Mouse (Mus musculus) cerebellum, adult 2 months (tissue): ENCODE results near the gene Nus1.

Experiments used
- CTCF ChIP-seq: fragments of 200-500 bp; IDR thresholded peaks from 2 replicates; pipeline ENCODE4 v1.5.1; 2011; ENCODE audit warnings: low read depth, mild to moderate bottlenecking, control low read depth, low read length, moderate library complexity, borderline replicate concordance; ENCODE audit not compliant: insufficient read depth
- POLR2A ChIP-seq: fragments of 200-500 bp; IDR thresholded peaks from 2 replicates; pipeline ENCODE4 v1.6.1; 2011; ENCODE audit warnings: low read length, control low read depth, borderline replicate concordance; ENCODE audit not compliant: insufficient read depth

- no peak for TF ChIP-seq CTCF
- TF ChIP-seq POLR2A = no peak
Observed at GRCm38 (mm10) chr10:52417998-52418860, 882 bp downstream of the Nus1 start.
